Mouse (Mus musculus) liver, adult 2 months (tissue): ENCODE results near the gene Cxcr5.

Source experiments
- CTCF ChIP-seq: fragments of 200-500 bp; IDR thresholded peaks from 2 replicates; pipeline ENCODE4 v1.5.1; 2011; ENCODE audit warnings: low read depth, low read length, control low read depth
- POLR2A ChIP-seq: fragments of 200-500 bp; IDR thresholded peaks from 2 replicates; pipeline ENCODE4 v1.6.1; 2011; ENCODE audit warnings: low read length, control low read depth; ENCODE audit not compliant: insufficient read depth; ENCODE audit errors: extremely low read depth

DNA sequence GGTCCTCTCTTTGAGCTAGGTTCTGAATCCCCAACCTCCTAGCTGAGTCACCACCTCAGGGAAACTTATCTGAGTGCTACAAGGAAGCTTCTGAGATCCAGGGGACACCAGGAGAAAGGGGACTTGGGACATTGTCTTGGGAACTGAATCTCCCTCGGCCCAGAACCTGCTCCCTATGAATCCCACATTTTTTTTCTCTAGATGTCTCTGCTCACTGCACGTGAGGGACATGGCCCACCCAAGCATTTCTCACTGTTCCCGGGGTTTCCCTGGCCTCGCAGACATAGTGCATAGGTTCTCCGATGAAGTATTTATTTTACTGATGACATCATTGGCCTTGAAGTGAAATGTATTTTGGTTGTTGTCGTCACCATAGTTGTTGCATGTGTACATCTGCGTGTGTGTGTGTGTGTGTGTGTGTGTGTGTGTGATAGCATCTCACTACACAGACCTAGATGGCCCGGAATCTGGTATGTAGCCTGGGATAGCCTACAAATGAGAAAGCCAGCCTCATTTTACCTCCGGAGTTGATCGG lies 65.8 kb downstream of the Cxcr5 start:
- TF ChIP-seq CTCF (no peak), POLR2A (no peak)
